Mouse (Mus musculus): ENCODE measurements around the gene H60b.
"Not testable (repeated sequence)": the region's sequence is repeated elsewhere in the genome, so short reads cannot be mapped to it uniquely, and the experiment has no call there.

The H60b gene

GRCm38 (mm10) chr10:22274445-22275057 lies 116.2 kb downstream of the H60b start:
- peak; percentile 5 to 11 for DNase-seq

- not testable (repeated sequence) for DNase-seq
Measured at GRCm38 (mm10) chr10:22278468-22278867, 120.1 kb downstream of the H60b start.

GRCm38 (mm10) chr10:22282816-22283215 lies 124.4 kb downstream of the H60b start:
- no peak for DNase-seq

- DNase-seq = no peak
Measured at GRCm38 (mm10) chr10:22295676-22296075, 137.3 kb downstream of the H60b start.

GRCm38 (mm10) chr10:22297033-22297762 lies 138.8 kb downstream of the H60b start:
- DNase-seq = no peak

GRCm38 (mm10) chr10:22297766-22298461 lies 139.5 kb downstream of the H60b start:
- DNase-seq = no peak

- DNase-seq = no peak
Measured at GRCm38 (mm10) chr10:22299324-22299723, 140.9 kb downstream of the H60b start.

- no peak for DNase-seq
Measured at GRCm38 (mm10) chr10:22301641-22302040, 143.3 kb downstream of the H60b start.

- DNase-seq = no peak
Measured at GRCm38 (mm10) chr10:22302344-22303057, 144.1 kb downstream of the H60b start.

- no peak for DNase-seq
Measured at GRCm38 (mm10) chr10:22303736-22304135, 145.3 kb downstream of the H60b start.

GRCm38 (mm10) chr10:22305801-22306200 lies 147.4 kb downstream of the H60b start:
- no peak for DNase-seq

- DNase-seq = no peak
Measured at GRCm38 (mm10) chr10:22306452-22306851, 148.1 kb downstream of the H60b start.

GRCm38 (mm10) chr10:22308221-22308620 lies 149.8 kb downstream of the H60b start:
- DNase-seq = no peak

GRCm38 (mm10) chr10:22322858-22323257 lies 164.5 kb downstream of the H60b start:
- DNase-seq = no peak

Data from kidney, postnatal 4 days (tissue).